Mouse (Mus musculus): Measurements from ENCODE around the gene Rnase1. TPM values are rescaled to one million over a fixed set of nuclear protein-coding genes. Genes with fewer than 3 reads are reported as not detected.
"Not testable (repeated sequence)": the region's sequence is repeated elsewhere in the genome, so short reads cannot be mapped to it uniquely, and the experiment has no call there.

Gene Rnase1
- total and polyA plus RNA-seq, 2 experiments from 2014 or later, result 0.23 TPM; not detected in 1

DNA sequence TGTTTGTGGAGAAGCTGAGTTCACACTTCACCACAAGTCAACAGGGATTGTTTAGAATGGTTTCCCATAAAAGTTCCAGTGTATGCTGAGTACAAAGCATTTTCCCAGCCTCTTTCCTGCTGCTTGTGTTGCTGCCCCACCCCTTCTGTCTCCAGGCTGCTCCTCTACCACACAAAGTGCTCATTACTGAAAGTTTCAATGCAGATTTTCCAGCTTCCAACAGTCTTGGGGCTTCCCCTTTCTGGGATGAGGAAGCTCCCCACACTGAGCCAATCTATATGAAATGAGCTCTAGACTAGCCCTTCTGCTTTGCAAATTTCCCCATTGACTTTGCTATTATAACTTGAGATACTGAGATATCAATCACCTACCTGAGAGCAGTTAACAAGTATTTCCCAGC, 19.5 kb upstream of the Rnase1 start:
- TF ChIP-seq EP300 (IDR thresholded peaks at IDR 0.05; ENCODE audit: low read depth) (no peak), CTCF (IDR thresholded peaks at IDR 0.05; ENCODE audit: low read depth) (no peak)
- Histone ChIP-seq H3K27ac (ENCODE audit: low read depth) (no peak overlapping the region), H3K4me3 (ENCODE audit: low read depth, low read length) (no peak overlapping the region), H3K9me3 (replicated peaks; ENCODE audit: control insufficient read depth, low read length) (no peaks in the 10 kb centered on the region), H3K4me2 (ENCODE audit: low read depth, low read length) (no peak overlapping the region), H3K27me3 (ENCODE audit: control insufficient read depth, insufficient read depth, low read length) (no peaks in the 10 kb centered on the region), H3K4me1 (ENCODE audit: control insufficient read depth, insufficient read depth) (no peaks in the 10 kb centered on the region), H3K9ac (replicated peaks; ENCODE audit: low read depth, low read length) (no peak overlapping the region), H3K36me3 (replicated peaks; ENCODE audit: control insufficient read depth, insufficient read depth, low read length) (no peaks in the 10 kb centered on the region)
- DNase-seq (ENCODE audit: low spot score), result no peak
- ATAC-seq (ENCODE audit: insufficient read depth, low read depth), result no peak

DNA sequence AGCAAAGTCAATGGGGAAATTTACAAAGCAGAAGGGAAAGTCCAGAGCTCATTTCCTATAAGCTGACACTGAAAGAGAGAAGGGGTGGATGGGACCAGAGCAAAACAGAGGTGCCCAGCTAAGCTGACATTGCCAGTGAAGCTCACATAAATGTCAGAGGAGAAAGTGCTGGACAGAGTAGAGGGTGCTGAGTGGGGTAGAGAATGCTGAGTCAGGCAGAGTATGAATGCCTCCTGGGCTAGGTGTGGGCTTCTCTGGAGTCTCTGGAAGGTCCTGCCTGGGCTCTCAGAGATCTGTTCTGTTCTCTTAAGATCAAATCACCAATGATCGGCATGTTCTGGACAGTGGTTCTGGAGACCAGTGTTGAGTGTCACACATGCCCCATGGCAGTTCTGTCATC, 18.9 kb upstream of the Rnase1 start:
- Histone ChIP-seq H3K36me3 (replicated peaks; ENCODE audit: control insufficient read depth, insufficient read depth, low read length) (no peaks in the 10 kb centered on the region), H3K4me1 (ENCODE audit: control insufficient read depth, insufficient read depth) (no peaks in the 10 kb centered on the region), H3K27me3 (ENCODE audit: control insufficient read depth, insufficient read depth, low read length) (no peaks in the 10 kb centered on the region), H3K9me3 (replicated peaks; ENCODE audit: control insufficient read depth, low read length) (no peaks in the 10 kb centered on the region), H3K9ac (replicated peaks; ENCODE audit: low read depth, low read length) (no peak overlapping the region), H3K27ac (ENCODE audit: low read depth) (no peak overlapping the region), H3K4me2 (ENCODE audit: low read depth, low read length) (no peak overlapping the region), H3K4me3 (ENCODE audit: low read depth, low read length) (no peak overlapping the region)
- WGBS, result 82% methylated on average over 1 of the region's 1 CpGs
- DNase-seq (ENCODE audit: low spot score) (no peak), ATAC-seq (ENCODE audit: insufficient read depth, low read depth) (no peak)
- TF ChIP-seq EP300 (IDR thresholded peaks at IDR 0.05; ENCODE audit: low read depth) (no peak), CTCF (IDR thresholded peaks at IDR 0.05; ENCODE audit: low read depth) (no peak)

DNA sequence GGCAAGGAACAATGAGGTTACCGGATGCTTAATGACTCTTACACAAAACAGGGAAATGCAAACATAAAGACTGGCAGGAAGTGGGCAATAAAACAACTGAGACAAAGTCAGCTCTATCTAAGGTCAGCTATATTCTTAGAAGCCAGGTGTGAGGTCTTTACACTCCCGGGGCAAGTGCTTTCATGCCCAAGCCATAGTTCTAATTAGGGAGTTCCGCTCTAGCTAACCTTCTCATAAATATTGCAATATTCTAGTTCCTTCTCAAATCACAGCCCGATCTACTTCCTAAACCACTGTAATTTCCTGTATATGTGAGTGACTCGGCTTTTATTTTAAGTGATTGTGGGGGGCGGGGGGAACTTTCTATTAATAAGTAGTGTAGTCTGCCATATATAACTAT, 16.7 kb upstream of the Rnase1 start:
- H3K4me1 ChIP-seq (ENCODE audit: control insufficient read depth, insufficient read depth); H3K9me3 ChIP-seq (replicated peaks; ENCODE audit: control insufficient read depth, low read length); H3K4me2 ChIP-seq (ENCODE audit: low read depth, low read length); DNase-seq (ENCODE audit: low spot score); H3K27me3 ChIP-seq (ENCODE audit: control insufficient read depth, insufficient read depth, low read length); H3K4me3 ChIP-seq (ENCODE audit: low read depth, low read length); H3K9ac ChIP-seq (replicated peaks; ENCODE audit: low read depth, low read length); H3K36me3 ChIP-seq (replicated peaks; ENCODE audit: control insufficient read depth, insufficient read depth, low read length); ATAC-seq (ENCODE audit: insufficient read depth, low read depth); H3K27ac ChIP-seq (ENCODE audit: low read depth): not testable (repeated sequence)
- WGBS, result 76% methylated on average over 6 of the region's 6 CpGs

DNA sequence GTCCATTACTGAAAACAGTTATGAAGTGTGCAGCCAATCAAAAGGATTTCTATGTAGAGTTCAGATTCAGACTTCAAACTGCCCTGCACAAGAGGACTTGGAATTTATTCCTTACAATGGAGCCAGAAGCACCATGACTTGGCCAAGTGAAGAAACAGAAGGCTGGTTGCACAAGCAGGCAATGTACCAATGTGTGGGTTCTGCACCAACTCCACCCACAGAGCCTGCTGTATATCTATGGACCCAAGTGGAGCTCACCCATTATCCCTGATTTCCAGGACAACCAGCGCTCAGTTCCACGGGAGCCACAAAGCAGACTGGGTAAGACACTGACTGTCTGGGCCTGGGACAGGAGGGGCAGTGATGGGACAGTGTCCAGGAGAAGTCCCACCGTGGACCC, 15.4 kb upstream of the Rnase1 start, which contains the start of gene Rnase2b:
Rnase2b (plus strand) TSS at position 285 of the 400 bp plus-strand sequence.
- not testable (repeated sequence) for H3K4me1 ChIP-seq (ENCODE audit: control insufficient read depth, insufficient read depth); DNase-seq (ENCODE audit: low spot score); H3K27ac ChIP-seq (ENCODE audit: low read depth); ATAC-seq (ENCODE audit: insufficient read depth, low read depth); H3K27me3 ChIP-seq (ENCODE audit: control insufficient read depth, insufficient read depth, low read length); H3K9ac ChIP-seq (replicated peaks; ENCODE audit: low read depth, low read length); H3K4me3 ChIP-seq (ENCODE audit: low read depth, low read length); H3K36me3 ChIP-seq (replicated peaks; ENCODE audit: control insufficient read depth, insufficient read depth, low read length); H3K4me2 ChIP-seq (ENCODE audit: low read depth, low read length); H3K9me3 ChIP-seq (replicated peaks; ENCODE audit: control insufficient read depth, low read length)
- 87% methylated on average over 3 of the region's 3 CpGs for WGBS

DNA sequence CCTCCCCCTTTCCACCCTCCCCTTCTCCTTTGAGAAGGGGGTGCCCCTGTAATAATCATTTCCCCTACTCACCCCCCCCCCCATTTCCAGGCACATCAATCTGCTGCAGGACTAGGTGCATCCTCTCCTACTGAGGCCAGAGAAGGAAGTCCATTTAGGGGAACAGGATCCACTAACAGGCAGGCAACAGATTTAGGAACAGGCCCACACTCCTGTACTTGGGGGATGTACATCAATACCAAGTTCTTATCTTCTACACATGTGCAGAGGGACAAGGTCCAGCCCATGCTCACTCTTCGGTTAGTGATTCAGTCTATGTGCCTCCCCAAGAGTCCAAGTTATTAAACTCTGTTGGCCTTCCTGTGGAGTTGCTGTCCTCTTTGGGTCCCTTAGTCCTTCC, 10.5 kb upstream of the Rnase1 start:
- TF ChIP-seq CTCF (IDR thresholded peaks at IDR 0.05; ENCODE audit: low read depth), result no peak
- TF ChIP-seq EP300 (IDR thresholded peaks at IDR 0.05; ENCODE audit: low read depth), result no peak
- Histone ChIP-seq H3K9me3 (replicated peaks; ENCODE audit: control insufficient read depth, low read length) (no peaks in the 10 kb centered on the region), H3K27ac (ENCODE audit: low read depth) (no peak overlapping the region), H3K9ac (replicated peaks; ENCODE audit: low read depth, low read length) (no peak overlapping the region), H3K4me1 (ENCODE audit: control insufficient read depth, insufficient read depth) (no peaks in the 10 kb centered on the region), H3K4me3 (ENCODE audit: low read depth, low read length) (no peak overlapping the region), H3K4me2 (ENCODE audit: low read depth, low read length) (no peak overlapping the region), H3K27me3 (ENCODE audit: control insufficient read depth, insufficient read depth, low read length) (no peaks in the 10 kb centered on the region), H3K36me3 (replicated peaks; ENCODE audit: control insufficient read depth, insufficient read depth, low read length) (no peaks in the 10 kb centered on the region)
- ATAC-seq (ENCODE audit: insufficient read depth, low read depth), result no peak
- 73% methylated on average over 1 of the region's 1 CpGs for WGBS
- DNase-seq (ENCODE audit: low spot score), result no peak

DNA sequence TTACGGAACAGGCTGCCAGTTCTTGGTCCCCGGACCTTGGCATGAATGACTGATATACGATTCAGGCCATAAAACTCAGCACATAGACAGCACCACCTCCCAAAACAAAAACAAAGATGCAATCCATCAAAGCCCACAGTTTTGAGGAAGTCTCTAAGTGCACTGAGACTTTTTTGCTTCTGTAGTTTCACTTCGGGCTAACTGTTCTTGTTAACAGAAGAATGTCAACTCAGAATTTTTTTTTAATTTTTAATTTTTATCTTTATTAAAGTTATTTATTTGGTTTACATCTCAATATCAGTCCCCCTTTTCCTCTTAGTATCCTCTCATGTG, 10.1 kb upstream of the Rnase1 start:
- no peak overlapping the region for H3K4me2 ChIP-seq (ENCODE audit: low read depth, low read length)
- WGBS, result 75% methylated on average over 4 of the region's 4 CpGs
- no peak for DNase-seq (ENCODE audit: low spot score)
- no peak overlapping the region for H3K27ac ChIP-seq (ENCODE audit: low read depth)
- H3K36me3 ChIP-seq (replicated peaks; ENCODE audit: control insufficient read depth, insufficient read depth, low read length), result no peaks in the 10 kb centered on the region
- ATAC-seq (ENCODE audit: insufficient read depth, low read depth), result no peak
- H3K4me3 ChIP-seq (ENCODE audit: low read depth, low read length), result no peak overlapping the region
- TF ChIP-seq EP300 (IDR thresholded peaks at IDR 0.05; ENCODE audit: low read depth) (no peak), CTCF (IDR thresholded peaks at IDR 0.05; ENCODE audit: low read depth) (no peak)
- no peak overlapping the region for H3K9ac ChIP-seq (replicated peaks; ENCODE audit: low read depth, low read length)
- no peaks in the 10 kb centered on the region for H3K9me3 ChIP-seq (replicated peaks; ENCODE audit: control insufficient read depth, low read length)
- H3K27me3 ChIP-seq (ENCODE audit: control insufficient read depth, insufficient read depth, low read length), result no peaks in the 10 kb centered on the region
- H3K4me1 ChIP-seq (ENCODE audit: control insufficient read depth, insufficient read depth), result no peaks in the 10 kb centered on the region

All from heart, postnatal 0 days (tissue).